Mouse (Mus musculus): ENCODE data around the gene Cers2.

- no peak for TF ChIP-seq POLR2A (IDR thresholded peaks at IDR 0.05; ENCODE audit: control insufficient read depth in 1 of 2, insufficient read depth in 1 of 2, low read depth in 1 of 2, low read length in 2 of 2, poor library complexity in 1 of 2)
- TF ChIP-seq EP300 (IDR thresholded peaks at IDR 0.05; ENCODE audit: low read depth in 1 of 2, low read length in 2 of 2): no peak
- no peak for TF ChIP-seq RAD21 (IDR thresholded peaks at IDR 0.05; ENCODE audit: low read depth, low read length)
- no peak for TF ChIP-seq MAFK (IDR thresholded peaks at IDR 0.05; ENCODE audit: borderline replicate concordance, low read depth, low read length)
- no peak for TF ChIP-seq USF1 (IDR thresholded peaks at IDR 0.05; ENCODE audit: low read depth, low read length)
- TF ChIP-seq RCOR1 (IDR thresholded peaks at IDR 0.05; ENCODE audit: low read depth, low read length): no peak
Measured at GRCm38 (mm10) chr3:95289419-95289818, 25.2 kb upstream of the Cers2 start.
